Mouse (Mus musculus) gastrocnemius, adult 8-10 months (tissue): ENCODE data around the gene Rcan1. TPM values are rescaled to one million over a fixed set of nuclear protein-coding genes. Genes with fewer than 3 reads are reported as not detected.

Experiments
- DNase-seq, 2 experiments: peaks; one replicate each; pipeline ENCODE4 v3.0.0; 2022; ENCODE audit warnings: low spot score in 2 of 2
- total RNA-seq, 4 experiments: library from RNA; stranded (reverse); gene quantifications; 2 replicates each; pipeline ENCODE4 v1.2.4; 2022

Gene Rcan1
- total RNA-seq, 4 experiments from 2014 or later, result 60.7 to 178 (median 77.4) TPM

DNA sequence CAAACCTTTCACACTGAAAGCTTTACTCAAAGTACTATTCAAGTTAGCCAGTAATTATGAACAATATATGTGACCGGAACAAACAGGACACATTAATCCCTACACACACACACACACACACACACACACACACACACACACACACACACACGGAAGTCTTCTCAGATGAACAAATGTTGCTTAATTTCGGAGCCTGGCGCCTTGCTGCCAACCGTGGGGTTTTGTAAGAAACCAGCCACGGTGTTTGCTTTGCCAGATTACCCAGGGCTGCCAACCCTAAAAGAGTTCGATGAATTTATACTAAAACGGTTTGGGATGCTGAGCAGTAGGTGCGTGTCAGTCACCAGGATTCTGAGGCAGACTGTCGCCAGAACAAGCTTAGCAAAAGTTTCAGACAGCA is 69.5 kb downstream of the Rcan1 start:
- DNase-seq, result no peak

DNA sequence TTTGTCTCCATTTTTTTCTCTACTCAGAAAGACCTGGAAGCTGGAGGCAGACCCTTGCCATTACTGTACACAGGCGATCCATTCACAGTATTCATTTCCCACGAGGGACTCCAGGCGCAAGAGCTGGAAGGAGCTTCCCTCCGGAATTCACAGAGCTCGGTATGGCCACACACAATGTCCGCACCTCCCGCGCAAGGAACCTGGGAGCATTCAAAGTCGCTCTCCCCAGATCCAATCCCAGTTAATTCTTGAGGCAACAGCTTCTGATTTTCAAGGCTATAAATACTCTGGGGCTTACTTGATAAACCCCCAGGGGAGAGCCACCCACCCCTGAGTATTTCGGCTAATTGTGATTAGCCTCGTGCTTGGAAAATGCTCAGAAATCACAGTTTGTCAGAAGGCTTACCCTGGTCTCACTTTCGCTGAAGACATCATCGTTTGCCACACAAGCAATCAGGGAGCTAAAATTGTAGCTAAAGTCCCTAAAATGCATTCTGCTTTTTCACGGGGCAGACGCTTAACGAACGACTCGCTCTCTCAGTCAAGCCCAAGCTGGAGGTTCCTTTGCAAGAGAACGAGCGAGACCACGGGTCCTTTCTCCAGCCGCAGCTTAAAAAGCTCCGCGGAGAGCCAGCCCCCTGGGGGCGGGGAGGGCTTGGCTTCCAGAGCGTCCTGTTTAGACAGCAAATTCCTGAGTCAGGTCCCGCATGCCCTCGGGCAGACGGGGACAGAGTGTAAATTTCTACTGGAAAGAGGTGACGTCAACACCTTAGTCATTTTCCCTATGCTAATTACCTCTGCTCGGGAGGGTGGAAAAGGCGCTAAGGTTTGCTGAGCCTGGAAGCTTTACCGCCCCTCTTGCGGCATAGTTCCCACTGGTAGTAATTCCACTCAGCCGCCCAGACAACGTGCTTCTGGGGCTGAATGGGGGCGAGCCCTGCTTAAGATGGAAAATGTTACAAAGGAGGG is 70.9 kb downstream of the Rcan1 start:
- DNase-seq, result peak; percentile 79

DNA sequence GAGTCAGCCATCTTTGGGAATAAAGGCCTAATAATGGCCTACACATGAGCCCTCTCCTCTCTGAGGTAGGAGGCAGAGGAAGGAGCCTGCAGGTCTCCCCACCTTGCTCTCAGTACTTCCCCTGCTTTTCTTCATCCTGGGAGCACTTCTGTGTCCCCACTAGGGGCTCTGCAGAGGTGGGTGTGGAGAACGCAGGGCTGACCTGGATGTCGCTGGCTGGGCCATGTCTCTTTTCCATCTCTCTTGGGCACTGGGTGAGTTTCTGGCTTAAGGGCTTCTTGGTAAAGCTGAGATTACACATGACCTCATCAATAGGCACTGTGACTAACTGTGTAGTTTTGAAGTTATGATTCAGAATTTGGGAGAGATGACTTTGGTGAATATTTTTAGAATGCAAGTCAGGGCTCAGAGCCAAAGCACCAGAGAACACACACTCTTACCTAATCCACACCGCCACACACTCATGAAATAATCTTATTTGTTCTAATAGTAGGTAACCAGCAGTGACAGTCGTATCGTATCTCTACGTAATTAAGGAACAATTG is 72.0 kb downstream of the Rcan1 start:
- DNase-seq, result no peak

DNA sequence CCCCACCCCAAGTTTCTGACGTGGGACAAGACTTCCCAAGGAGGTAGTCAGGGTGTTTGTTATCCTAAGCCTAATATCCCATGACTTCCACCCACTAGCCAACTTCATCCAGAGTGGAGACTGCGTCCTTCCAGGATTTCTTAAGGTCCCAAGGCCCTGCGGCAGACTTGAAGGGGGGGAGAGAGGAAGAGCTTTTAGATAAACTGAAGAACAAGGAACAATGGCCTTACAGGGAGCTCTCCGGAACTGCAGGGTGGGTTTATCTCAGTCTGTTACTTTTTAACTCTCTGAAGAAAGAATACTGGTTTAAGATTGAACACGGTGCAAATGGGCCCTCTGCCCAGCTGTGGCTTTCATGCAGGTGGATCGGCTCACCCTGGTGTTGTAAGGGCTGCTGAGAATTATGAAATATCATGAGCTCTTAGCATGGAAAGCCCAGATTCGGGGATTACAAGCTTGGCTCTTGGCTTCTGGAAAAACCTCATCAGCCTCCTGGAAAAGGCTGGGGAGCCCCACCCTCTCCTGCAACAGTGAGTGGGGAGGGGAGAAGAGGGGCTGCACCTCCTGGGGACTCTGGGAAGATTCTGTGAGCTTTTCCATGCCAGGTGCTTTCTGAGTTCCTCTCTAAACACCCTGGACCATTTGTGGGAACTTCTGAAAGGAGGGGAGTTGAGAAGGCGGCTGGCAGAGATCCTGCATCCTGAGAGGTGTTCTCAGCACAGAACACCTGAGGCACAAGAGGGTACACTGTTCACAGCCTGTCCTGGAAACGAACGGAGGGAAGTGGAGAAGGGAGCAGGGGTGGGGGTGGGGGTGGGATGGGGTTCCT is 72.7 kb downstream of the Rcan1 start:
- no peak for DNase-seq

DNA sequence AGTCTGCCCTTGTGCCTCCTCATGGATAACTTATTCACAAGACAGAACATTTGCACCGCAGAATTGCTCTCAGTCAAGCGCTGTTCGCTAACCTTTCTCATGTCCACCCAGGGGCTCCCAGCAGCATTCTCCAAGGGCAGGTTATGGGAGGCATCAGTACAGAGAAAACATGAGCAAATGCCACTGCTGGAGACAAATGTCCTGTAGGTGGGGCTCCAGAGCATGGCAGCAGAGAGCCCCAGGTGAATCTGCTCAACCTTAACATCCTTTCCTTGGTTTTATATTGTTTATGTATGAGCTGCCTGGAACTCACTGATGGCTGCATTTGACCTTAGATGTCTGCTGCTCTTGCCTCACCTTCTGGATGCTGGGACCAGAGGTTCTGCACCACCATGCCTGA is 76.9 kb downstream of the Rcan1 start:
- no peak for DNase-seq

DNA sequence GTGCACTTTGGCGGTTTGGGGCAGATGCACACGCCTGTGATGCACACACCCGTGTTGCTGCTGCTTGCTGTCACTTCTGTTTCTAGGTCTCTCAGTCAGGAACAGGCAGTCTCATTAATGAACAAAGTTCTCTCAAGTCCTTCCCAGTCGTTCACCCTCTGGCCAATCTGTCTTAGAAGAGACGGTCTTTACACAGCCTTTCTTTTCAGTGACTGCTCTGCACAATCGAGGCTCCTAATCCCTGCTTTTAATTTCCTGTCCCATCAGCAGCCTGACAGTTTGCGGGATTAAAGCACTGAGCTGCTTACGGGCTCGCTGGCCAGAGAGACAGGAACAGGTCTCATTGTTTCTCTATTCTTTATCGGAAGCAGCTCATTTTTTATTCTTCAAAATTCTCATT is 83.0 kb downstream of the Rcan1 start:
- DNase-seq, result no peak

DNA sequence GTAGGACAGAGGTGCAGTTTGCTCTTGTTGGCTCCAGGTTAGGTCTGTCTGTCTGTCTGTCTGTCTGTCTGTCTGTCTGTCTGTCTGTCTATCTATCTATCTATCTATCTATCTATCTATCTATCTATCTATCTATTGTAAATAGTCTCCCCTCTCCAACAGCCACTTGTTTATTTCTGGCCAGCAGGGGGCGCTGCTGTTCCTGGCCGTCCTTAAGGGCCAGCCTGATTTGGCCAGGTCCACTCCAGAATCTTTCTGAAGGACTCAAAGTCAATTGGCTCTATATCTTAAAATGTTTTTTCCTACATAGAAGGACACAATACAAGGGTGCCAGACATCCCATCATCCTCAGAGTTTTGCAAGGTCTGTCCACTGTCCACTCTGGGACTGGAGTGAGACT is 85.6 kb downstream of the Rcan1 start:
- peak; percentile 40 to 55 for DNase-seq

DNA sequence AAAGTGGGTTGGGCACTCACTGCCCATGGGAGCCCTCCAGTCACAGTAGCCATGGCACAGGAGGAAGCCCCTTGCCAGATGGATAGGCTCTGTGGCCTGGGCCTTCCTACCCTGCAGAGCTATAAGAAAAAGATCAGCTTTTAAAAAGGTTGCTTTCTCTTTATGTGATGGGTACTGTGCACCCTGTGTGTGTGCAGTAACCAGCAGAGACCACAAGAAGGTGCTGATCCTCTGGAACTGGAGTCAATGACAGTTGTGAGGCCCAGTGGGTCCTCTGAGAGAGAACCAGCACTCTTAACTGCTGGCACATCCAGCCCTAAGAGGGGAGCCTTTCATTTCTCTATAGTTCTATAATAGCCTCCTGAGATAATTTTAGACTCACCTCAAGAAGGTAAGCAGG is 87.3 kb downstream of the Rcan1 start:
- no peak for DNase-seq

DNA sequence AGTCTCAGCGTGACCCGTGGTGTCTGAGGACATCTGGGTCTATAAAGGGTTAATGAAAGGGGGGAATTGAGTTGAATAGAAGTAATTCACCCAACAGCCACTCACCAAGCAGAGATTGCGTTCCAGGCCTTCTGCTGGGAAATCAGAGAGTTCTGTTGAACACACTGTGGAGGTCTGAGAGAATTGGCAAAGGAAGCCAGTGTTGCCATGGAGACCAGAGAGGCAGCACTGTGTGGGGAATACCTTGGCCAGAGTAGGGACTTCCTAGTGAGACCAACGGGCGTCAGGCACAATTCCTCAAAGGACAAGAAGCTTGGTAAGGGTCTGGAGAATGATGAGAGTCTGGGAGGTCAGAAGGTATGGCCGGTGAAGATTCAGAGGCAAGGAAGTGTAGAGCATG is 88.2 kb downstream of the Rcan1 start:
- no peak for DNase-seq

DNA sequence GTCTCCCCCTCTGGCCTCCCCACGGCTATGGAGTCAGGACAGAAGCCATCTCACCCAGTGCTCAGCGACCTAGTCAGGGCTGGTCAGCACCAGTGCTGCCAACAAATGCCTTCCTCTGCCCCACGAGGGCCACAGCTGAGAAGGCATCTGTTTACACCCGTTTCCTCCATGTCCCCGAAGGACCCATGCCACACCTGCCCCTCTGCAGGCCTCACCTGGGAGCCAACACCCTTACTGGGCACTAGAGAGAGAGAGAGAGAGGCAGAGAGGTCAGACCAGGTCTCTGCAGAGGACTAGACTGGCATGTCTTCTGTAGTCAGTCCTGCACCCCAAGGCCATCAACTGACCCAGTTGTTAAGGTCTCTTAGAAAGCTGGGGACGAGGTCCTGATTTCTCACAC is 89.6 kb downstream of the Rcan1 start:
- DNase-seq, result no peak

DNA sequence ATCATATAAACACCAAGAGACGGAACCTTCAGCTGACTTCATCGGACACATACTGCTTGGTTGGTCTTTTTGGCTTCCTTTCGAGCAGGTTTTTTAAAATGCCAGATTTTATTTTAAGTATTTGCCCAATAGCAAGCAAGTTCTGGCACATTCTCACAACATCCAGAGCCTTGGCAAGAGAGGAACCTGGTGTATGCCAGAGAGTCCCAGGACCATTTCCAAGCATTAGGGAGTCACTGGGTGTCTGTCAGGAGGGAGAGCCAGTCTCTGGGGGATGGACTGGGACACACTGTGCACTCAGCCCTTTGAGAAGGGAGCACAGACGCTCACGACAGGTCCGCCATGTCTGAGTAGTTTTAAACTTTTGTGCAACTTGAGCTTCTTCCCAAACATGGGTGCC is 93.7 kb downstream of the Rcan1 start:
- DNase-seq, result no peak

DNA sequence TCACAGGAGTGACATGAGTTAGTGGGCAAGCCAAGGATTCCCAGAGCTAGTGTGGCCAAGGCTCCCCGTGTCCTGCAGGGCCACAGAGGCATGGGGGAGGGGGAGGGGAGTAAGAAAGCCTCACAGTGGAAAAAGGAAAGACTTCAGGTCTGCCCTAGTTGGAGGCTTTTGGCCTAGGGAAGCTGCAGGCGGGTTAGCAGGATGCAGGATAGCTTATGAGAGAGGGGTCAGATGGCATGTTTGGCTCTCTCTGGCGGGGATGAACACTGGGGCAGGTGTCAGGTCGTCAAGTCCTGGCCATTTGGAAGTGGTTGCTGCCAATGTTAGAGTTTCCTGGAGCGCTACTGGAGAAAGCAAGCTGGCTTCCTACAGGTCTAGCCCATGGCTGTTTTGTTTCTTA is 99.0 kb downstream of the Rcan1 start:
- DNase-seq, result no peak

DNA sequence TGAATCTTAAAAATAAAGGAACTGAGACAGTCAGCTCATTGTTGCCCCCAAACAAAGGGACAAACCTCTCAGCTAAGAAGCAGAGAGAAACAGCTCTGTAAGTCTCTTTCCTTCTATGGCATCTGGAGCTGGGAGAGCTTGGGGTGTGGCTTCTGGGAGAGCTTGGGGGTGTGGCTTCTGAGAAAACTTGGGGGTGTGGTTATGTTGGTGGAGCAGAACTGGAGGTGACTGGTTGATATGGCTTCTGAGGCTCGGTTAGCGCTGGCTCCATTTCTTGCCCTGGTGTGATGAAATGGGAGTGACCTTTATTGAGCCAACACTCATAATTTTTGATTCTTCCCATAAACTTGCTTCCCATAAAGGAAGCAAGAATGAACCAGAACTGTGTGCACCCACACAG is 101.4 kb downstream of the Rcan1 start:
- DNase-seq, result no peak

DNA sequence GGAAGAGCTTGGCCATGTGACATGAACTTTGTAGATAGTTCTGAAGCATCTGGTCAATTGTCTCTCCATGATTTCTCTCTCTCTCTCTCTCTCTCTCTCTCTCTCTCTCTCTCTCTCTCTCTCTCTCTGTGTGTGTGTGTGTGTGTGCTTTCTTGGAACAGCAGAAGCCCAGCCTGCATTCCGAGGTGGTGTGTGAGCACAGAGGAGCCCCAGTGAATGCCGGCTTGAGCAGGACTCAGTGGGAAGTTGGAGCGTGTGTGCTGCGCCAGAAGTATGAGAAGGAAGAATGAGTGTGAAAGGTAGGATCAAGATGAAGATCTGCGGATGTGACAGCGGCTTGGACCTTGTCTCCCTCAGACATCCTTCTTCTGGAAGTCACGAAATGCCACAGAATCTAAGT is 105.2 kb downstream of the Rcan1 start:
- DNase-seq, result no peak

DNA sequence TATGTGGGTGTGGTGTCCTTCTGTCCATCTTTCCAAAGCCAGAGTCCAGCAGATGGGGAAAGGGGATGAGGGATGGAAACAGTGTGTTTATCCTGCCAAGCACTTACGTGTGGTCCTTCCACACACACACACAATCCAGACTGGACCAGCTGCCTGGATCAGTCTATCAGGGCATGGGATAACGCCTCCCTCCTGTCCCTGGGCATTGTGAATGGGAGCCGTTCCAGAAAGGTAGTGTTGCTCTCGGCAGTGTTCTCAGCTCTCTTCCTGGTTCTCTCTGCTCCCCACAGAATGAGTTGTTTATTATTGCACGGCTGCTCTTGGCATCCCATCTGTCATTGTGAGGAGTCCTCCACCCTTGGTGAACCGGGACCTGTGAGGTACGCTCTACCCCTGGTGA is 110.0 kb downstream of the Rcan1 start:
- DNase-seq, result no peak

DNA sequence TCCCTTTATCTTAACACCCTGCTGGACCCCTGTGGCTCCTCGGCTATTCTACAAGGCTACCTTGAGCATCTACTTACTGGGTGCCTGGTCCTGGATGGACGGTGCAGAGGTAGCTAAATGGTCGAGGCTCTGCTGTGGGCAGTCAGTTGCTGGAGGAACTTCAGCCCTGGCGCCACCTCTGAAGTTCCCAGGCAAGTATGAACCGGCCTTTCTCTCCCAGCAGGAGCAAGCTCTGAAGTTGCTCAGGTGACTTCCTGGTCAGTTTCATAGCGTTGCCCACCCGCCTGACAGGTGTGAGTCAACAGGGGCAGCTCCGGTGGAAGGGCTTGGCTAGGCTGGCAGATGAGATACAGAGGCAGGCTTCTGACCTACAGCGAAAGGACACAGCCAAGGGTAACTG is 111.4 kb downstream of the Rcan1 start, which contains the start of gene Kcne1:
Kcne1 (minus strand) TSS at position 240 of the 400 bp plus-strand sequence.
- no peak for DNase-seq

DNA sequence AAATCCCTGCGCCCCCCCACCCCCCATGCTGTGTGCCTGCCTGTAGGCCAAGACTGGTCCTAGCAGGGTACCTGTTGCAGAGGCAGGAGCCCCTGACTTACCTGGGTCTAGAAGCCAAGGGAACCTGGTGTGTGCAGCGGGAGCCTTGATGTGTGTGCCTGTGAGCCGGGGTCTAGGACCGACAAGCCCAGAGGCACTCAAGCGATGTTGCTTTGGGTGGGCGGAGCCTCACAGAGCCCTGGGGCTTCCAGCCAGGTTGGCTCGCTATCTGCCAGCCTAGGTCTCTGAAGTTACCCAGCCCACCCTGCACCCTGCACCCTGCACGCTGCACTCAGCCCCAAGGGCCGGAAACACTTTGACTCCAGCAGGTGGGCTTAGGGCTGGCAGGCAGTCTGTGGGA is 111.9 kb downstream of the Rcan1 start:
- DNase-seq, result no peak

DNA sequence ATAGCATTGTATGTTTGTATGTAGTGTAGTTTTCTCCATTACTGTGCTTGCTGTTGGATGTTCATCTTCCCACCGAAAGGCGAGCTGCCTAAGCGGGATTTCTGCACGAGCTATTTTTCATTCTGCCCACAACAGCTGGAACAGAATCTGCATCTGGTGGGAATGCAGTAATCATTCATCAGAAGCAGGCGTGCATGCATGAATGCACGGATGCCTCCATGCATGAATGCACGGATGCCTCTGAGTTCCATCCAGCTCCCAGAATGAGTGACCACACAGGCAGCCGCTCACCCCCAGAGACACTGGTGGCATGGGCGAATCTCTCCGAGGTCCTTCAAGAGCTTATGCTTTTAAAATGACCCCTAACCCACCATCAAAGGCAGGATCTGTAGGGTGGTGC is 113.1 kb downstream of the Rcan1 start:
- no peak for DNase-seq

DNA sequence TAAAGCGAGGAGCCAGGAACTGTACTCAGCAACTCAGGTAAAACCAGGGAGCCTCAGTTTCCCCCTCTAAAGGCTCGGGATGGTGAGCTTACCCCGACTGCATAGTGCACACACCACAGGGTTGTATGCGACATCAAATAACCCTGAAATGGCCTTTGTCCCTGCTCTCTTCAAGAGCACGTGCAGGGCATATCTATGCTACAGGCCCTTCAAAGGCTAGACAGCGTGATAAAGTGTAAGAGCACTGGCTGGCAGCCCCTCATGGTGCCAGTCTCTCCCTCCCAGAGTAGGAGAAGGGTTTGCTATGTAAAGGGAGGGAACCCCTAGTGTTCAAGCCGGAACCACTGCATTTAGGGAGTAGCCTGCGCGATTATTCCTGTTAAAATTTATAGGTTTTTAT is 113.6 kb downstream of the Rcan1 start:
- DNase-seq, result no peak

DNA sequence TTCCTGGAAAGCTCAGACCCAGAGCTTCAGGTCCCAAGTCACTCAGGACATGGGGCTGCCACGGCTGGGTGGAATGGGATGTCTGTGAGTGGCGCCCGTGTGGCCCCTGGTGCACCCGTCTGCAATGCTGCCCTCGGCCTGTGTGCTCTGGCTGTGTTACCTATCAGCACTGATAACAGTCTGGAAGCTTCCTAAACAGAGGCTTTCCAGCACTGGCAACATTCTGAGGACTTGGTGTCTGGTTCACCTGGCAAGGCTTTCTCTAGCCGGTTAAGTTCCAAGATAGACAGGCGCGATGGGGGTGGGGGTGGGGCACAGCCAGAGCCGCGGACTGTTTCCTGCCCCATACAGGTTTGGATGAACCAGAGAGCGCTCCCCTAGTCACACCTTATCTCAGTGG is 114.7 kb downstream of the Rcan1 start:
- DNase-seq, result no peak

DNA sequence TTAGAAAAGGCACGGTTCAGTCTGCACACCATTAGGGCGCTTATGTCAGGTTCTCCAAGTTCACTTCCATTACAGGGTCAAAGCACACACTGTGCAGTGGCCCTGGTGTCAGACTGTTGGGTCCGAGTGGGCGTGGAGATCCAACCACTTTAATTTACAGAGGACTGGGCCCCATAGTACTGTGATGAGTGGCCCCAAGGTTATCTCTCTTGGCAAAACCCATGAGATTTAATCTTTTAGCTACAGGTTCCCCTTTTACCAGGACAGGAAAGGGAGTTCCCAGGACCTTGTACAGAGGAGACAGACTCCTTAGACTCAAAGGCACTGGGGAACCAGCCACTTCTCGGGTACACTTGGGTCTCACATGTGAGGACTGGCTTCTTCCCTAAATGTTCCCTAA is 115.3 kb downstream of the Rcan1 start:
- DNase-seq, result no peak

DNA sequence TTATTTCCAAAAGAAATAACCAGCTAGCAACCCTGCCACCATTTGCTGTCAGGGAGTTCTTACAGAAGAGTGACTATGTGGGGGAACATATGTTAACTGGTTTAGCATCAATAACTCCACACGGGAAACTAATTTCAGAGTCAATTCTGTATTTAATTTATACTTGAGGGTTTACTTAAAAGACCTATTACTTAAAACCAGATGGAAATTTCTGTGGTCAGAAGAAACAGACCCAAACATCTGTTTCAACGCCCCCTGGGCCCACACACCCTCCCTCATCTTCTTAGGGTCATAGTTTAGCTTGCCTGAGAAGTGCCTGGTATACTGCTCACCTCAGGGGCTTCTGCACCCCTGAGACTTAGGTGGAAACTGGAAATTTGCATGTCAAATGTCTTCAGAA is 116.8 kb downstream of the Rcan1 start:
- DNase-seq, result no peak
